Mouse (Mus musculus) inflammation-experienced regulatory T-cells, adult 6 months (primary cell): ENCODE results near the gene Tmx1. TPM values are rescaled to one million over a fixed set of nuclear protein-coding genes. Genes with fewer than 3 reads are reported as not detected.

Source experiments
- ATAC-seq: one replicate; pipeline ENCODE4 v1.8.0; 2017
- polyA plus RNA-seq, 3 experiments: library from polyadenylated mRNA; unstranded; fragments of 100-300 nt; shearing (Covaris generic); gene quantifications; one replicate each; pipeline ENCODE4 v1.2.1; 2017

Gene Tmx1
- polyA plus RNA-seq, result 100 to 1,000 TPM; 114 to 126 (median 125) TPM

- peak; percentile 98 for ATAC-seq
These were observed at the start of gene Tmx1 for GRCm38 (mm10) chr12:70452726-70453645. Gene Tmx1 (plus strand): TSS chr12:70453095.

DNA sequence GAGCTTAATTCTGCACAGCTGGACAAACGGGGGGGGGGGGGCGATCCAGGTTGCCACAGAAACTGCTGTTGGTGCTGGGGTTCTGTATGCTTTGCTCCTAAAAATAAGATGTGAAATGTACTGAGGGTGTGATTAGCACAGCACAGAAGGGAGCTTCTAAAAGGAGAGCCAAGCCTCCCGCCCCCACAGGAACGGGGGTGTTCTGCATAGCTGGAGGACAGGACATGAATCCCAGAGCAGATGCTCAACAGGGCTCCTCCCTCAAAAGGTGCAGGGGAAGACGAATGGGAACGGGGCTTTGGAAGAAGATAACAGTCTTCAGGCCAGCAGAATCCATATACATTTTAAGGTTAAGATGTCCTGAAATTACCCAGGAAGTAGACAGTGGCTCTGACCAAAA, 48.6 kb upstream of the Tmx1 start:
- ATAC-seq, result no peak

- ATAC-seq, result no peak
These were observed 44.5 kb upstream of the Tmx1 start for GRCm38 (mm10) chr12:70408396-70408795.

DNA sequence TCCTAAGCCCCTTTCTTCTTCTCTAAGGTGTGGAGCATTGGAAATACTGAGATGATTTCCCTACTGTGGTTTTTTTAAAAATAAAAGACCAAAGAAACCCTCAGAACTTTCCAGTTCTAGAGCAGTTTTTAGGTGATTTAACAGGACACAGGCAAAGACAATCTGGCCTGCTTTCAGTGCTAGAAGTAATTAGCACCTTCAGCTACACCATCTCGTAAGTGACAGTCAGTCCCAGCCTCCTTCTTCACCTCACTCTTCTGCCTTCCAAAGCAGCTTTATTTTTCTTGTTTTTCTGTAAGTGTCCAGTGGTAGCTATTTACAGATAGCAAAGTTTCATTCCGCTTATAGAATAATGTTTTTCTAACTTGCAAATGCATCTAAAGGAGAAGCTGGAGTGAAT, 43.3 kb upstream of the Tmx1 start:
- ATAC-seq, result no peak

- ATAC-seq, result no peak
These were observed 32.7 kb upstream of the Tmx1 start for GRCm38 (mm10) chr12:70420216-70420615.

DNA sequence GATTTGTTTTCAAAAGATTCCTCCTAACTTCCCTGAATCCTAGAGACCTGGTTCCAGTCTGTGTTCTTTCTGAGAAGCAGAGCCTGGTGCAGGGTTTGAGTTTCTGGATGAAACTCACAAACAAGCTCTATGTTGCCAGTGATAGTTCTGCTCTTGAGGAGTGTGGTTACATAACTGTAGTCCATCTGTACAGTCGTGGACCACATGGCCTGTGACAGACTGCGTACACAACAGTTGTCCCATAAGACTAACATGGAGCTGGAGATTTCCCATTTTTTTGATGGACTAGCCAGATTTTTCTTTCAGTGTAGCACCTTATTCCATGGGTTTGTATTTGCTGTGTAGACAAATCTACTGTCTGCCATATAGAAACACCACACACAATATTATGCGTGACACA, 31.9 kb upstream of the Tmx1 start:
- ATAC-seq, result no peak

DNA sequence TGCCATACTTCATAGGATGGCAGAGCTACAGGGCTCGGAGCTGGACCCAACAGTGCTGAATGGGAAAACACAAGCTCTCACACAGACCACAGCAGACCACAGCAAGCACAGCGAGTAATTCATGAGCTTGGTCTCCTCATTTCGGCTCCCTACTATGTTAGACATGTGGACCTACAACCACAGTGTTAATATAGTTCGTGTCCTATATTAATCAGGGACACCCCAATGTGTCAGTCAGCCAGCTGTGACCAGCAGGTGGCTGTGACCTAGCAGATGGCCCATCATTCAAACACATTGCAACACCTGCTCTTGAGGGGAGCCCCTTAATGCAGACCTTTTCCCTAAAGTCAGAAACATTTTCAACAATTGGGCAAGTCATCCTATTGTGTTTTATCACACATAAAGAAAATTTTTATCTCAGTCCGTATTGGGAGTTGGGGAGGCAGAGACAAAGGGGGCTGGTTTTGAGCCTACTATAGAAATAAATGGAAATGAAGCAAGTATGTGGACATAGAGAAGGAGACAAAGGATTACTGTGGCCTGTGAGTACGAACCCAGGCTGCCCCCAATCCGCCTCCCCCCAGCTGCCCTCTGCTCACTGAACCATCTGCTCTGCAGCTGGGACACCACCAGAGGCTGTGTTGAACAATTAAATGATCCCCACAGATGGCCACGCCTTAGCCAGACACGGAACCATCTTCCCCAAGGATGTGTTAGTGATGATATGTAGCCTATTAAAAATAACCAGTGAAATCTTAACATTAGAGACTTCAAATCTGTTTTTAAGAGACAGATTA, 30.4 kb upstream of the Tmx1 start:
- no peak for ATAC-seq

- ATAC-seq, result no peak
These were observed 25.0 kb upstream of the Tmx1 start for GRCm38 (mm10) chr12:70427885-70428284.

DNA sequence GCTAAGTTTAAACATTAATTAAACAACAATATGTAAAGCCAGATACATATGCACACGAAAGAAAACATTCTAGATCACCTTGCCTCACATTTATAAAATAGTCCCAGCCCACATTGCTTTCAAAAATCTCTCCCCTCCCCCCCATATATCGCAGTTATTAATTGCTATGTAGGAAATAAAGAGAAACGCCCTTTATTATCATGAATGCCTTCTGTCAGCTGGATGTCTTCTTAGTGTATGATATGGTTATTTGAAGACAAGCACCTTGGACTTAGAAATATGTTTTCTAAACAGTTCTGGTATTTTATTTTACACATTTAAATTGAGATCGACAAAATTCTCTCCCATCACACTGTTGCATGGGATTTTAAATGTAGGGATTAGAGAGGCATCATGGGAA, 23.3 kb upstream of the Tmx1 start:
- ATAC-seq, result no peak

GRCm38 (mm10) chr12:70430307-70430950, 22.5 kb upstream of the Tmx1 start:
- no peak for ATAC-seq

GRCm38 (mm10) chr12:70431428-70431827, 21.5 kb upstream of the Tmx1 start:
- no peak for ATAC-seq

- no peak for ATAC-seq
These were observed 2.9 kb upstream of the Tmx1 start for GRCm38 (mm10) chr12:70449961-70450360.

GRCm38 (mm10) chr12:70451533-70451932, 1.4 kb upstream of the Tmx1 start:
- no peak for ATAC-seq

- no peak for ATAC-seq
These were observed 752 bp upstream of the Tmx1 start for GRCm38 (mm10) chr12:70452143-70452542.

GRCm38 (mm10) chr12:70455226-70455625, 2.3 kb downstream of the Tmx1 start:
- ATAC-seq, result no peak

DNA sequence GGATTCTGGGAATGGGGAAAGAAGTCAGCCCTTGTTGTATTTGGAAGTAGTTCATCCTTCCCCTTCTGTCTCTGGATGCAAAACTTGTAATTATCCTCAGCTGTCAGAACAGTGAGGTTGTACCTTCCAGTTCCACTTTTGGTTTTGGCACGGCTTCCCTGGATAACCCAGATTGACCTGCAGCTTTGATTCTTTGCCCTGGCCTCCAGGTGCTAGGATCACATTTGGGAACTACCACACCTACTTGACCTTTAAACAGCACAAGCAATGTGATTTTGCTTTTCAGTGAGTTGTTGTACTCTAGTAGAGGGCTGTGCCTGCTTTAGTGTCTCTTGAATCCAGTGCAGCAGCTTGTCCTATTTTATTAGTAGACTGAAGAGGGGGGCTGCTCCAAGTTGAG, 6.7 kb downstream of the Tmx1 start:
- no peak for ATAC-seq

- no peak for ATAC-seq
These were observed 11.1 kb downstream of the Tmx1 start for GRCm38 (mm10) chr12:70464016-70464415.

GRCm38 (mm10) chr12:70475336-70475735, 22.4 kb downstream of the Tmx1 start:
- ATAC-seq, result no peak

DNA sequence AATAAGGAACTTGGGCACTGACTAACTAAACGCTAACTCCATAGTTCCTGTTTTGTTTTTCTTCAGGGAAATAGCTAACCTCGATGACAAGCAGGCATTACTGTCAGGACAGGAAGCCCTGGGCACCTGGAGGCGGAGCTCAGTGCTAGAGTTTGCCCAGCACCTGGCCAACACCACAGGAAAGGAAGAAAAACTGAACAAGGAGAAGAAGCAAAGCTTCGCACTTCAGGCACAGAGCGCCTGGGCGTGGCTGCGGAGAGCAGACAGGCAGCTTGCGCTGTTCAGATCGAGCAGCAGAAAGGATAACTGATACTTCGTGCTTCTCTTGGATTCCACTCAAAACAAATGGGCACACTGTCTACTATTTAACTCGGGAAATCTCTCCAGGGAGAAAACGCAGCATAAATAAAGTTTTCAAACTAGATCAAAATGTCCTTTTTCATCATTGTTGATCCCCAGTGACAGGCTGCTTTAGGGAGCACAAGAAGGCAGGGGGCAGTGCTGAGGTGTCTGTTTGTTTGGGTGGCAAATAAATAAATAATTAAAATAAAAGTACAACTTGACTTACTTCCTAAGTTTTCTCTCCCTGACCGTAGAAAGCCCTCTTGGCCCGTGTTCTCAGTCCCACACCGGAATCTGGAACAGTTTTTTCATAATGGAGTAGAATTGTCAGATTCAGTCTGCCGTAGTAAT, 24.1 kb downstream of the Tmx1 start:
- ATAC-seq, result peak; percentile 35

DNA sequence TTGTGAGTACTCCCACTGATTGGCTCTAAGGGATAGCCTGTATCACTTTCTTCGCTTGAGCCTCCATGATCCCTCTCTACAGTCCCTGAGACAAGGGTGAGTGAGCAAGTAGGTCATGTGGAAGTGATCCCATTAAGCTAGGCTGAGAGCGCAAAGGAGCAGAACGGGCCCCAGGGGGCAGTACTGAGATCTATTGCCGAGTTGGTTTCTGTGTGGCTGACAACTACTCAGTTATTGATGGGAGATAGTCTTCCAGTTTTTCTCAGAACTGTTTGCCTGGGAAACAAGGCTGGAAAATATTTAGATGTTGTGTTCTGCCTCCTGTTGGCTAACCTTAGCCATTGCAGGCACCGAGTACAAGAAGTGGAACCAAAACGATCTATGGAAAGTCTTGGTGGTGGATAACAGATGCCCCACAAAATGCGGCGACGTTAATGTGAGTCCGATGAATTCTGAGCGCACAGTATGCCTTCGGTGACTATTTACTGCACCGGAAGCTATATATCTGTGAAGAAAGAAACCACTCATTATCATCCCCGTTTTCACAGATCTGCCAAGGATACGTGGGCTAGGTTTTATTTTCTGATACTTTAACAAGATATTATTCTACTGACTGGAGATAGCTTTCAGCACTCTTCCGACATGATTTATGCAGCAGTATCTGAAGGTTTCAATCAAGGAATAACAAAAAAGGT, 24.8 kb downstream of the Tmx1 start:
- peak; percentile 50 for ATAC-seq

GRCm38 (mm10) chr12:70485956-70486355, 33.1 kb downstream of the Tmx1 start:
- no peak for ATAC-seq
